Mouse (Mus musculus): ENCODE results near the gene Ksr1. TPM values are rescaled to one million over a fixed set of nuclear protein-coding genes. Genes with fewer than 3 reads are reported as not detected.

The Ksr1 gene
- polyA plus RNA-seq (2014; fragmentation: Nextera tagmentation; extraction: Ambion mirVana): 3.6 and 3.8 TPM in 2 replicates

GRCm38 (mm10) chr11:79146331-79146767, at the start of gene Ksr1:
Gene Ksr1, minus strand, starts transcription at chr11:79146407.
- no peaks in the 10 kb centered on the region for H3K9me3 ChIP-seq (ENCODE audit: control insufficient read depth, low read depth, low read length)
- H3K27ac ChIP-seq (ENCODE audit: low read length): peak within 1 kb of the TSS; percentile 89
- peak within 1 kb of the TSS; percentile 81 for H3K9ac ChIP-seq (replicated peaks; ENCODE audit: low read depth, low read length)
- peak within 1 kb of the TSS; percentile 85 for H3K4me3 ChIP-seq (ENCODE audit: low read depth, low read length)
- no peaks in the 10 kb centered on the region for H3K36me3 ChIP-seq (ENCODE audit: control insufficient read depth, insufficient read depth, low read length)
- under 1% methylated on average over 42 of the region's 42 CpGs for WGBS
- peak within 1 kb of the TSS; percentile 56 for H3K4me2 ChIP-seq (replicated peaks; ENCODE audit: low read depth, low read length)
- peaks cover 12% of the 10 kb centered on the region; the same call in 1 of the 2 replicates for H3K4me1 ChIP-seq (ENCODE audit: control insufficient read depth, insufficient read depth, low read length)
- peak; percentile 94 for ATAC-seq (ENCODE audit: insufficient number of reproducible peaks, insufficient read depth, low FRiP score, low read depth)
- no peaks in the 10 kb centered on the region for H3K27me3 ChIP-seq (ENCODE audit: control insufficient read depth, insufficient read depth, low read length)

GRCm38 (mm10) chr11:79192176-79192575, 46.0 kb upstream of the Ksr1 start:
- Histone ChIP-seq H3K4me2 (replicated peaks; ENCODE audit: low read depth, low read length) (no peak overlapping the region), H3K27me3 (ENCODE audit: control insufficient read depth, insufficient read depth, low read length) (no peaks in the 10 kb centered on the region), H3K4me1 (ENCODE audit: control insufficient read depth, insufficient read depth, low read length) (0 out of 2 replicates have a peak, but pooled peaks cover 4% of the 10 kb centered on the region), H3K4me3 (ENCODE audit: low read depth, low read length) (no peak overlapping the region), H3K36me3 (ENCODE audit: control insufficient read depth, insufficient read depth, low read length) (no peaks in the 10 kb centered on the region), H3K9me3 (ENCODE audit: control insufficient read depth, low read depth, low read length) (no peaks in the 10 kb centered on the region), H3K9ac (replicated peaks; ENCODE audit: low read depth, low read length) (no peak overlapping the region), H3K27ac (ENCODE audit: low read length) (no peak overlapping the region)
- no peak for ATAC-seq (ENCODE audit: insufficient number of reproducible peaks, insufficient read depth, low FRiP score, low read depth)
- WGBS: 81% methylated on average over 1 of the region's 1 CpGs

GRCm38 (mm10) chr11:79191214-79191613, 45.0 kb upstream of the Ksr1 start:
- H3K4me3 ChIP-seq (ENCODE audit: low read depth, low read length): no peak overlapping the region
- no peak overlapping the region for H3K9ac ChIP-seq (replicated peaks; ENCODE audit: low read depth, low read length)
- H3K27me3 ChIP-seq (ENCODE audit: control insufficient read depth, insufficient read depth, low read length): no peaks in the 10 kb centered on the region
- H3K9me3 ChIP-seq (ENCODE audit: control insufficient read depth, low read depth, low read length): no peaks in the 10 kb centered on the region
- no peak for ATAC-seq (ENCODE audit: insufficient number of reproducible peaks, insufficient read depth, low FRiP score, low read depth)
- WGBS: 61% methylated on average over 4 of the region's 4 CpGs
- no peak overlapping the region for H3K4me2 ChIP-seq (replicated peaks; ENCODE audit: low read depth, low read length)
- H3K27ac ChIP-seq (ENCODE audit: low read length): no peak overlapping the region
- H3K36me3 ChIP-seq (ENCODE audit: control insufficient read depth, insufficient read depth, low read length): no peaks in the 10 kb centered on the region
- 0 out of 2 replicates have a peak, but pooled peaks cover under 1% of the 10 kb centered on the region for H3K4me1 ChIP-seq (ENCODE audit: control insufficient read depth, insufficient read depth, low read length)

- Histone ChIP-seq H3K9ac (replicated peaks; ENCODE audit: low read depth, low read length) (no peak overlapping the region), H3K9me3 (ENCODE audit: control insufficient read depth, low read depth, low read length) (no peaks in the 10 kb centered on the region), H3K27me3 (ENCODE audit: control insufficient read depth, insufficient read depth, low read length) (no peaks in the 10 kb centered on the region), H3K27ac (ENCODE audit: low read length) (no peak overlapping the region), H3K4me1 (ENCODE audit: control insufficient read depth, insufficient read depth, low read length) (no peaks in the 10 kb centered on the region), H3K4me3 (ENCODE audit: low read depth, low read length) (no peak overlapping the region), H3K4me2 (replicated peaks; ENCODE audit: low read depth, low read length) (no peak overlapping the region), H3K36me3 (ENCODE audit: control insufficient read depth, insufficient read depth, low read length) (no peaks in the 10 kb centered on the region)
- 83% methylated on average over 2 of the region's 2 CpGs for WGBS
- no peak for ATAC-seq (ENCODE audit: insufficient number of reproducible peaks, insufficient read depth, low FRiP score, low read depth)
Measured at GRCm38 (mm10) chr11:79190257-79190656, 44.0 kb upstream of the Ksr1 start.

GRCm38 (mm10) chr11:79188176-79188575, 42.0 kb upstream of the Ksr1 start:
- ATAC-seq (ENCODE audit: insufficient number of reproducible peaks, insufficient read depth, low FRiP score, low read depth): no peak
- H3K36me3 ChIP-seq (ENCODE audit: control insufficient read depth, insufficient read depth, low read length): no peaks in the 10 kb centered on the region
- H3K9me3 ChIP-seq (ENCODE audit: control insufficient read depth, low read depth, low read length): no peaks in the 10 kb centered on the region
- H3K27ac ChIP-seq (ENCODE audit: low read length): no peak overlapping the region
- H3K4me1 ChIP-seq (ENCODE audit: control insufficient read depth, insufficient read depth, low read length): no peaks in the 10 kb centered on the region
- H3K4me3 ChIP-seq (ENCODE audit: low read depth, low read length): no peak overlapping the region
- no peak overlapping the region for H3K4me2 ChIP-seq (replicated peaks; ENCODE audit: low read depth, low read length)
- H3K9ac ChIP-seq (replicated peaks; ENCODE audit: low read depth, low read length): no peak overlapping the region
- 68% methylated on average over 6 of the region's 6 CpGs for WGBS
- no peaks in the 10 kb centered on the region for H3K27me3 ChIP-seq (ENCODE audit: control insufficient read depth, insufficient read depth, low read length)

GRCm38 (mm10) chr11:79187291-79187690, 41.1 kb upstream of the Ksr1 start:
- Histone ChIP-seq H3K27ac (ENCODE audit: low read length) (no peak overlapping the region), H3K9me3 (ENCODE audit: control insufficient read depth, low read depth, low read length) (no peaks in the 10 kb centered on the region), H3K4me3 (ENCODE audit: low read depth, low read length) (no peak overlapping the region), H3K9ac (replicated peaks; ENCODE audit: low read depth, low read length) (no peak overlapping the region), H3K4me1 (ENCODE audit: control insufficient read depth, insufficient read depth, low read length) (no peaks in the 10 kb centered on the region), H3K4me2 (replicated peaks; ENCODE audit: low read depth, low read length) (no peak overlapping the region), H3K36me3 (ENCODE audit: control insufficient read depth, insufficient read depth, low read length) (no peaks in the 10 kb centered on the region), H3K27me3 (ENCODE audit: control insufficient read depth, insufficient read depth, low read length) (no peaks in the 10 kb centered on the region)
- no peak for ATAC-seq (ENCODE audit: insufficient number of reproducible peaks, insufficient read depth, low FRiP score, low read depth)
- WGBS: 54% methylated on average over 4 of the region's 4 CpGs

GRCm38 (mm10) chr11:79185683-79186082, 39.5 kb upstream of the Ksr1 start:
- H3K9me3 ChIP-seq (ENCODE audit: control insufficient read depth, low read depth, low read length): no peaks in the 10 kb centered on the region
- no peak for ATAC-seq (ENCODE audit: insufficient number of reproducible peaks, insufficient read depth, low FRiP score, low read depth)
- H3K27me3 ChIP-seq (ENCODE audit: control insufficient read depth, insufficient read depth, low read length): no peaks in the 10 kb centered on the region
- WGBS: 85% methylated on average over 6 of the region's 6 CpGs
- no peaks in the 10 kb centered on the region for H3K36me3 ChIP-seq (ENCODE audit: control insufficient read depth, insufficient read depth, low read length)
- H3K4me3 ChIP-seq (ENCODE audit: low read depth, low read length): no peak overlapping the region
- no peaks in the 10 kb centered on the region for H3K4me1 ChIP-seq (ENCODE audit: control insufficient read depth, insufficient read depth, low read length)
- H3K27ac ChIP-seq (ENCODE audit: low read length): no peak overlapping the region
- H3K9ac ChIP-seq (replicated peaks; ENCODE audit: low read depth, low read length): no peak overlapping the region
- H3K4me2 ChIP-seq (replicated peaks; ENCODE audit: low read depth, low read length): no peak overlapping the region

GRCm38 (mm10) chr11:79184126-79184888, 38.1 kb upstream of the Ksr1 start:
- no peaks in the 10 kb centered on the region for H3K4me1 ChIP-seq (ENCODE audit: control insufficient read depth, insufficient read depth, low read length)
- 78% methylated on average over 3 of the region's 3 CpGs for WGBS
- H3K9ac ChIP-seq (replicated peaks; ENCODE audit: low read depth, low read length): no peak overlapping the region
- H3K27ac ChIP-seq (ENCODE audit: low read length): no peak overlapping the region
- H3K36me3 ChIP-seq (ENCODE audit: control insufficient read depth, insufficient read depth, low read length): no peaks in the 10 kb centered on the region
- no peaks in the 10 kb centered on the region for H3K9me3 ChIP-seq (ENCODE audit: control insufficient read depth, low read depth, low read length)
- no peak overlapping the region for H3K4me3 ChIP-seq (ENCODE audit: low read depth, low read length)
- no peak for ATAC-seq (ENCODE audit: insufficient number of reproducible peaks, insufficient read depth, low FRiP score, low read depth)
- H3K4me2 ChIP-seq (replicated peaks; ENCODE audit: low read depth, low read length): no peak overlapping the region
- H3K27me3 ChIP-seq (ENCODE audit: control insufficient read depth, insufficient read depth, low read length): no peaks in the 10 kb centered on the region

Data from stomach, embryonic 14.5 days (tissue).